Mouse (Mus musculus) spleen, adult 2 months (tissue): ENCODE results near the gene Reps1.

ENCODE experiments used
- CTCF ChIP-seq: fragments of 200-500 bp; IDR thresholded peaks from 2 replicates; pipeline ENCODE4 v1.5.1; 2011; ENCODE audit warnings: mild to moderate bottlenecking, inconsistent platforms; ENCODE audit not compliant: insufficient read depth, insufficient read length, insufficient replicate concordance; ENCODE audit errors: extremely low read depth
- POLR2A ChIP-seq: fragments of 200-500 bp; IDR thresholded peaks from 2 replicates; pipeline ENCODE4 v1.6.1; 2011; ENCODE audit warnings: low read depth, low read length, inconsistent platforms

DNA sequence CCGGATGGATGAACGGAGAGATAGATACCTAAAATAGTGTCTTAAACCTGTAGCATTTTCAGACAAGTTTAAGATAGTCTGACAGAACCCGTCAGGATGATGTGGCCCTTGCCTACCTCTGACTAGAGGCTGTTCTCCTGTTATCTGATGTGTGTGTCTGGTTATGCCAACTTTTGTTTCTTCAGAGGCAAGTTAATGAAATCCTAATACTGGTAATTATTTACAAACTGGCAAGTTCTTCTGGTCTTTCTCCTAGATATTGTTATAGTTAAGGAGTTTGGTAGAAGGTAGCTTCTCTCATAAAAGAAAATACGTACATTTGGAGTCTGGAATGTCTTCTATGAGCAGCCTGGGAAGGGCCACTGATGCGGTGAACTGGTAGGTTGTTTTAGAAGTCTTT is 74.6 kb downstream of the Reps1 start:
- TF ChIP-seq POLR2A (no peak), CTCF (no peak)
